Mouse (Mus musculus) frontal cortex, adult (tissue): ENCODE measurements around the gene Cavin3.
"Not testable (repeated sequence)": the region's sequence is repeated elsewhere in the genome, so short reads cannot be mapped to it uniquely, and the experiment has no call there.

Source experiments
- ATAC-seq: cut with Nextera tagmentation; 2 replicates; pipeline ENCODE4 v1.9.2; 2017; ENCODE audit warnings: mild to moderate bottlenecking, moderate library complexity, mixed read lengths; ENCODE audit not compliant: low TSS enrichment

Cavin3 gene

DNA sequence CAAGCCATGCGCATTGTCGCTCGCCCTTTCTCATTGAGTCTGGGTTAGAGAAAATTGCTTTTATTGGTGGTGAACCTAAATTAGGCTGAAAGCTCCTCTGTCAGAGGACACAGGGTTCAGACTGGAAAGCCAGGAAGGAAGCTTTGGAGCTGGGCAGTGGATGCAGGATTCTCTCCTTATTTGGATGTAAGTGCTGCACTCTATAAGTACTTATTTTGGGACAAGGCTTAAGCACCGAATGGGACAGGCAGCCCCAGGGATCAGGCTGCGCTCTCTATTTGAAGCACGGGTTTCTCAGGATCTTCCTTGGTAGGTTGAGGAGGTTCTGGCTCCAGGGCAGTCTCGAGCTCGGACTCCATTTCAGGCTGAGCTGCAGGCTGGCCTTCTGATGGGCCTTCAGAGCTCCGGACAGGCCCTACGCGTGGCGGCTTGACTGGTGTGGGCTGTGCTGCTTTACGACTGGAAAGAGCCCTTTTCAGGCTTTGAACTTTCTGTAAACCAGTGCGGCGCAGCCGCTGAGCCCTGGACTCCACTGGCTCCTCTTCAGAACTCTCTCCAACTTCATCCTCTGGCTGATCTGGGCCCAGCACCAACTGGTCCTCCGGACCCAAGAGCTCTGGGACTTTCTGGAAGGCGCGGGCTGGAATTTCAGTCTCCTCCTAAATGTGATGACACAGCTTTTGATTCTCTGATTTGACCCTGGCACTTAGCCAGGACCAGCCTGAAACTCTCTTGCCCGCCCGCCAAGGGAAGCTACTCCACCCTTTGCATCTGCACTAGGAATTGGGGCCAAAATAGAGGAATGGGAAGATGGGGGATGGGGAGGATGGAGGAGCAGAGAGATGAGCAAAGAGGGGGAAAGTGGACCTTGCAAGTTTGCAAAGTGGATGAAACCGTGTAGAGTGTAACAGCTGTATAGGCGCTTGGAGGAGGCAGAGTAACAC is 1.3 kb downstream of the Cavin3 start:
- no peak for ATAC-seq

DNA sequence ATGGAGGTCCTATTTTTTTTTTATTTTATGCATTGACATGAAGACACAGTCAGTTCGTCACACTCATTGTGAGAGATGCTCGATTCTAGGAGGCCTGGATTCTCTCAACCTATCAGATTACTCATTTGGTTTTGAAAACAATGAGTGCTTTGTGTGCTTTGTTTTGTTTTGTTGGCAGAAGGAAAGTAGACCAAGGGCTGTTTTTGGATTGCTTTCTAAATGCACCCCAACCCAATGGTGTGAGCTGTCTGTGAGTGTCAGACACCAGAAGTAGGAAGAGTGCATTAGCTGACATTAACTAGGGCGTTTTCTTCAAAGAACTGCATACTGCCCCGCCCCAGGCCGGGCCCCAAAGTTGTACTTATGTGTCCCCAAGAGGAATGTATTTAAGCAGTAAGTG is 2.0 kb downstream of the Cavin3 start:
- 0 out of 2 replicates have a peak, but pooled peaks have one; percentile 10 for ATAC-seq

DNA sequence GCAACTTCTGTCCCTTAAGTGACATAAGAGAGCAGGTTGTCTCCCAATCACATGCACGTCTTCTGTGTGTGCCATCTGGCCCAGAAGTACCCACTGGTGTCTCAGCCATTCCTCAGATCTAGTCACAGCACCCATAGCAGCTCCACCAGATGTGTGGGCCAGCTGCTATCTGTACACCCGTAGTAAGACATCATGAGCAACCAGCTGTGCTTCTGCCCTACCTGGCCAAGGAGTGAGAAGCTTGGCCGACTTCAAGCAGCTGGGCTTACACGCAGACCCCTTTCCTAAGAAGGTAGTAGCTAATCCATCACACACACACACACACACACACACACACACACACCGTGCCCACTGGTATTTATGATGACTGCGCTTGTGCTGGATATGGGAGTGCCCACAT is 2.9 kb downstream of the Cavin3 start:
- no peak for ATAC-seq

DNA sequence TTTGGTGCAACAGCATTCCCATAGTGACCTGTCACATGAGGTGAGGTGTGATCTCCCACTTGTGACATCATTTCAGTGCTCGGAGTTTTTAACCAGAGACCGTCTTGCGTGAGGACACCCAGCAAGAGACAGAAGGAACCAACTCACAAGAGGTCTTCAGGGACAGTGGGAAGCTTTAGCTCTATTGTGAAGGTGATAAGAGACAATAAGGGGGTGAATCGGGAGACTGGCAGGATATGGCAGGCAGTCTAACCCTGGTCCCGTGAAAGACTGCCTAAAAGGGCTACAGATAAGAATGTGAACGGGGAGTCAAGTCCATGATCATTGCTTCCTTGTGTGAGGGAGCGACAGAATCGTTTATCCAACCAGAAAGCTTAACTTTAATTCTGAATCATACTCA is 3.8 kb downstream of the Cavin3 start:
- ATAC-seq = no peak

DNA sequence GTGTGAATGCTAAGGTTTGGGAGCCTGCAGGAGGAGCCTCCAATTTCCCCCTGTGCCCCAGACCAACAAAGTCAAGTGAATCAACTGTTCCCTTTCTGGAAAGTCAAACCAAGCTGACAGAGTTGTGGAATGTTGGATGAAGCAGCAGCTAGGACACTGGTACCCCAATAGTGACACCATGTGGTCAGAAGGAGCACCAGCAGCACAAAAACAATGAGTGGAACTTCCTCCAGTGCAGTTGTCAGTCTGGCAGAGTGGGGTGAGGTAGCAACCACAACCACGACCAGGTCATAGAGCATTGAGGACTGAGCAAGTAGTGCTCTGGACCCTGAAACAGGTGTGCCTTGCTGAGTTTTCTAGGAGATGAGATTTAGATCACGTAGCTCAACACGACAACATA is 4.3 kb downstream of the Cavin3 start:
- peak; percentile 53 for ATAC-seq

DNA sequence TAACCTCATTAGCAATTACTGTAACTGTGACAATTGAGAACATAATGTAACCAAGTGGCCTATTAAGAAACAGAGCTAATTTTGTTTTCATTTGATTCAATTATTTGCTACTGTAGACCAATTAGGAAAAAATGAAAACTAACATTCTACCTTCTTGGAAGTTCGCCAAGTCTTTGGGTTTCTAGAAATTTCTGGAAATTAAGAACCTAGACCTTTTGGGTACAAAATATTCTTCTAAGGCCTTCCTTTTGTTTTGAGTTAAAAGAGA is 4.7 kb downstream of the Cavin3 start:
- ATAC-seq = no peak

DNA sequence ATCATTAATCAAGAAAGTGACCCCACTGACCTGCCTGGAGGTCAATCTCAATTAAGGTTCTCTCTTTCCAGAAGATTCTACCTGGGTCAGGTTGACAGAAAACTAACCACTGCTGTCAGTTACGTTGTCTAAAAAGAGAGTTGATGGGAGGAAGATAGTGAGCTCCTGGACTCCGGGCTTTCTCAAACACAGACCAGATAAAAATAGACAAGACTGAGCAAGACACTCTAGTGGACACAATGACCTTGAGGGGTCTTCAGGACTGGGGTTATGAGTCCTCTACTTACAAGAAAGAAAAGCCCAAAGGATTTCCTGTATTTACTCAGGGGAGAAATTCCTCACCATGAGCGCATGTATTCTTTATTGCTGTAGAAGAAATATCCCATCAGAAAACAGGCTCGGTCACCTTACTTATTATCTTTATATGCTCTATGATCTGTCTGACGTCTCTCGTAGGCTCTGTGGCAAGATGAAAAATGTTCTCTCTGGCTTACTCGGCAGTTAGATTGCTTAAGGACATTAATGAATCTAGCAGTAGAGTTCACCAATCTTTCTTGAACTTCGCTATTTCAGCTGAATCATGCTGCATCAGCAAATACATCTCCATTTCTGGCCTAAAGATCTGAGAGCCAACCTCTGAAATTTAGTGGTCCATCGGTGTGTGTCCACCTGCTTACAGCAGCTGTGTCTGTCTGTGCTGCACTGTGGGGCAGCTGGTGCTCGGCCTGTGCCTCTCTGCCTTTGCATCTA is 5.2 kb downstream of the Cavin3 start:
- no peak for ATAC-seq

DNA sequence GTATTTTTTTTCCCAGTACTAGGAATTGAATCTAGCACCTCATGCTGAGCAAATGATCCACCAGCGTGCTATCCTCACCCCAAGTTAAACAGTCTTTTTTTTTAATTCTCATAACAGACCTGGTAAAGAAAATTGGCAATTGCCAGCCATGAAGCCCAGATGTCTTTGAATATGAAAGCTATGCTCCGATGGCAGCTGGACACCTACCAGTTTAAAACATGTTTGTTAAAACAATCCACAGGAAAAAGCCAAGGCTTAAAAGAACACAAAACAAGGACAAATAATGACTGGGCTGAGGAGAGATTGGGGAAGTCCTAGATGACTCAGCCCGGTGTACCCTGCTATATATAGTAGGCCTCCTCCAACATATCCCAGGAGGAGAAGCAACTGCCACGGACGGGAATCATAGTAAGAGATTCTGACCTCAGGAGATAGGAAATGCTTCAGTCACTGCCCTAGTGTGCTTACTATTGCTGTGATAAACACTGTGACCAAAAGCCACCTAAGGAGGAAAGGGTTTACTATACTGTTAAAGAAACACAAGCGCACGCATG is 6.6 kb downstream of the Cavin3 start:
- no peak for ATAC-seq

DNA sequence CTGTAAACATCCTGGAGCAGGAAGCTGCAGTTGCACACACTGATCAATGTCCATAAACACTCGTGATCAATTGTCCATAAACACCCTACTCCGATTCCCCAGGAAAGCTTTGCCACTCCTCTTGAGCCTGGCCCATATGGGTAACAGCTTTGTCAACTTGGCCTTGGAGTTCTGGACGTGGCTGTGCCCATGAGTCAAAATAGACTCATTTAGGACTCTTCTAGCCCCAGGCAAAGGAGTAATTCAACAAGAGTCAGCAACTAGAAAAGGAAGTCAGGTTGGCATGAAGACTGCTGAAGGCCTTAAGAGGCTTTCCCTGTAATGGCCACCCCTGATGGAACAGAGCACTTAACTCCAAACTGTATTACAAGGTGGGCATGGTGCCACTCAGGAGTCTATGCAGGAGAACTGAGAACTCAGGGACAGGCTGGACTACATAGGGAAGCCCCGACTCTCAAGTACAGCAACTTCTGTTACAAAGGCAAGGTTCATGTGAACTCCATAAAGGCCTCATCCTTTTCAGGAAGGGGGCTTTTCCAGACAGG is 7.3 kb downstream of the Cavin3 start:
- no peak for ATAC-seq

DNA sequence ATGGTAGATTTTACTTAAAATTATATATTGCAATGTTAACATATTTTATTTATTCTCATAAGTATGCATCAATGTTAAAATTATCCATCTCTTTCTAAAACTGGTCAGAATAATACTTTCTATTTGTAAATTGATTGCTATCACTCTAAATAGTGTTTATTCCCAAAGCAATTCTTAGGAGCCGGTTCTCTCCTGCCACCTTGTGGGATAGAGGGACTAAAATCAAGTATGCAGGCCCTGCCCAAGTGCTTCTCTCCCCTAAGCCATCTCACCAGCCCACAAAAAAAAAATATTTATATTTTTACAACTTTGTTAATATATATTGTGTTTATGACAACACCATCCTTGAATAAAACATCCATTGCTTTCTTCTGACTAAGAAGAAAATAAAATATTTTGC is 9.5 kb downstream of the Cavin3 start:
- ATAC-seq = no peak

DNA sequence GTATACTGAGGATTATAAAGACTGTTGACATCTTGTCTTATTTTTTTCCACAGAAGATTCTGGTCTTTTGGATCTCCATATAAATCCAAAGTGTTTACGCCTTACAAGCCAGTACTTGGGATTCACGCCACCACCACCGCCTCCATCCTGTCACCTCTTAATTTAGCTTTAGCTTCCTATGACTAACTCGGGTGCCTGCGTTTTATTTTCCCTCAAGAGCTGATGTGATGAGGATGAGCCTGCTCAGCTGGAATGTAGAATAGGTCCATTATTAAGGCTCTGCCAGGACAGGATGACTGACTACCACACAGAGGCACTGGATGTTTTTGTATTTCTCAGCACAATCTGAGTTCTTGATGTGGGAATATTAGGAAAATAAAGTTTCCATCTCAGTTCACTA is 16.6 kb downstream of the Cavin3 start:
- ATAC-seq = peak; percentile 95

DNA sequence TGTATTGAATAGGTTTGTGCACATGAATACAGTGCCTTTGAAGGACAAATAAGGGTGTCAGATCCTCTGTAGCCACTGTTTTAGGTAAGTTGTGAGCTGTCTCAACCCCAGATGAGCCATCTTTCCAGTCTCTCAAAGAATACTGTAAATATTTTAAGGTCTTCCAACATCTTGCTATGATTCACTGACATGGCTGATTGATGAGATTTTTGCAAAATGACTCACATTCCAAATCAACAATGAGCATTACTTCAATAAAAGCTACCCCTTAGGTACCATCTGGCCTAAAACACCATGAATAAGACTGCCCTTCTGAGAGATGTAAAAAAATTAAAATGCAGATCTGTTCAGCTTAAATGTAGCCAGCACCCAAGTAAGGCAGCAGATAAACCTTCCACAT is 23.6 kb downstream of the Cavin3 start:
- ATAC-seq = no peak

DNA sequence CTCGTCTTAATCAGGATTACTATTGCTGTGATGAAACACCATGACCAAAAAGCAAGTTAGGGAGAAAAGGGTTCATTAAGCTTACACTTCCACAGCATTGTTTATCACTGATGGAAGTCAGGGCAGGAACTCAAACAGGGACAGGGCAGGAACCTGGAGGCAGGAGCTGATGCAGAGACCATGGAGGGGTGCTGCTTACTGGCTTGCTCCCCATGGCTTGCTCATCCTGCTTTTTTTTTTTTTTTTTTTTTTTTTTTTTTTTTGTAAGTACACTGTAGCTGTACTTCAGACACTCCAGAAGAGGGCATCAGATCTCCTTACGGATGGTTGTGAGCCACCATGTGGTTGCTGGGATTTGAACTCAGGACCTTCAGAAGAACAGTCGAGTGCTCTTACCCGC is 28.8 kb downstream of the Cavin3 start:
- not testable (repeated sequence) for ATAC-seq

DNA sequence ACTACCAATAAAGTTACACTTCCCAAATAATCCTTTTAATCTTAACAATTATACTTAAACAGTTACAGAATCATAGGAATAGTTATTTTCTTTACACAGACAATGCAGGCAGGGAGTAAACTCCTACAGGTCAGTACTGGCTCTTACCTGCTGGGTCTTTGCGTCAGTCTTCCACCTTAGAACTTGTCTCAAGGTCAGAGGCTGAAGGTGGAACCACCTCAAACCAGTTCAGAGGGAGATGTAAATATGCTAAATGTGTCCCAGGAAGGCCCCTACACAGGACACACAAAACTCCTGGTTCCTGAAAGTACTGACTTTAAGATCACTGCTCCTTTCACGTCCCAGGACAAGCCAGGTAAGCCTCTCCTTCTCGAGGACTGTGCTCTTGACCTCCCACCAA is 37.0 kb downstream of the Cavin3 start:
- ATAC-seq = no peak

DNA sequence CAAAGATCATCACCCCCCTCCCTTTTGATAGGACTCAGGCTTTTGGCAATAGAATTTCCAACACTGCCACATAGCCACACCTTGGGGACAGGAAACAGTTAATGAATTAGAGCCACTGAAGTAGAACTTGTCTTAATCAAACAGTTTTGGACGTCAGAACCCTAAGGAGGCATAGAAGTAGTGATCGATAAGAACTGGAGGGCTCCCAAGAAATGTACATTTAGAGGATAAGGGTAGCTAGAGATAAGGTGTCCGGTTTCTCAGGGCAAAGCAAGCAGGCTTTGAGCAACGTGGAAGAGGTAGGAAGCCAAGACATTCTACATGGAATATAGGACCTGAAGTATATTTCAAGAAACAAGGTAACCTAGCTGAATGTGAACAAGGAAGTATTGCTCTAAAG is 40.7 kb downstream of the Cavin3 start:
- no peak for ATAC-seq

DNA sequence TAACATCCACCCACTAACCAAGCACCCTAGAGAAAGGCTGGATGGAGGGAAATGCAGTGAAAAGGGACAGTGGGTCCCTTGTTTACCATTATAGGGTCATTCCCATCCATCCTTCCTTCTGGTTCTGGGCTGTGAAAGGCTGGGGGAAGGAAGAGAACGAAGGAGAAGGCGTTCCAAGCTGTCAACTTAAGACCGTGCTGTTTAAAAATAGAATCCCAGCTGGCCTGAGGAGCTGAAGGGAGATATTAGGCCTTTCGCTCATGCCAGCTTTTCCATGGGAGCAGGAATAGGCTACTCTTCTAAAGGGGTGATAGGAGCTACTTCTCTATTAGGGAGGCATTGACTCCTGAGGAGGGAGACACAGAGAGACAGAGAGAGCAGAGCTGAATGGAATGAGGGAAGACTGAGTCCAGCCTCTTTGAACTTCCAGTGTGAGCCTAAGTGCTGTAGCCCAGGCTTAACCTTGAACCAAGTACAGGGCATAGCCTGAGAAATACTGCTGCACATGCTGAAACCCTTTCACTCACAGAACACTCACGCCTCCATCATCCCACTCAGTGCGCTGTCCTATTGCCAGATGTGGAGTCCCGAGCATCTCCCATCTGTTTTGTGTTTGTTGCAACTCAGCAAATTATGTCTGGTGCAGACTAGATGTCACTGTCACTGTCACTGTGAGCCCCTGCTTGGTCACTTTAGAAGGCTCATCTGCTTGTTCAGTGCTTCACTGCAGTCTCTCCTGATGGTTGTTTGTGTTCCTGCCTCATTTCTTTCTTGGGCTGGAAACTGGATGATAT is 43.9 kb downstream of the Cavin3 start:
- peak; percentile 64 for ATAC-seq

DNA sequence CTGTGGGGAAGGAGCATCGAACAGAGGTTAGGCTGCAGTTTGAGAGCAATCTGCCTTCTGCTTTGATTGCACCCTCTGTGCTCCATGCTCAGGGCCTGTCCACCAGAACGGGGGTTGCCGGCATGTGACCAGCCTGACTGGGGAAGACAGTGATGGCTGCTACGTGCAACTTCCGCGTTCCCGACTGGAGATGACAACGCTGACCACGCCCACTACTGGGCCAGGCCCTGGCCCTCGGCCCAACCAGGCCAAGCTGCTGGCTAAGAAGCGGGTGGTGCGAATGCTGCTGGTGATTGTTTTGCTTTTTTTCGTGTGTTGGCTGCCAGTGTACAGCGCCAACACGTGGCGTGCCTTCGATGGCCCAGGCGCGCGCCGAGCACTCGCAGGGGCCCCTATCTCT is 47.3 kb downstream of the Cavin3 start:
- ATAC-seq = no peak

DNA sequence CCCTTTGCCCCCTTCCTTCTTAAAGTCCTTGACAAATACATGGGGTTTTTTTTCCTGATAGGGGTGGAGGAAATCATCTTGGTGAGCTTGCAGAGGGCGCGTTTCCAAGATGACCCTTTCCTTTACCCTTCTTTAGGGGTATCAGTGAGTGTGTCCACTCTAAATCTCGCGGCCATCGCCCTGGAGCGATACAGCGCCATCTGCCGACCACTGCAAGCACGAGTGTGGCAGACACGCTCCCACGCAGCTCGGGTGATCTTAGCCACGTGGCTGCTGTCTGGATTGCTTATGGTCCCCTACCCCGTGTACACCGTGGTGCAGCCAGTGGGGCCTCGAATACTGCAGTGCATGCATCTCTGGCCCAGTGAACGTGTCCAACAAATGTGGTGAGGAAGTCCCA is 48.2 kb downstream of the Cavin3 start:
- ATAC-seq = no peak

DNA sequence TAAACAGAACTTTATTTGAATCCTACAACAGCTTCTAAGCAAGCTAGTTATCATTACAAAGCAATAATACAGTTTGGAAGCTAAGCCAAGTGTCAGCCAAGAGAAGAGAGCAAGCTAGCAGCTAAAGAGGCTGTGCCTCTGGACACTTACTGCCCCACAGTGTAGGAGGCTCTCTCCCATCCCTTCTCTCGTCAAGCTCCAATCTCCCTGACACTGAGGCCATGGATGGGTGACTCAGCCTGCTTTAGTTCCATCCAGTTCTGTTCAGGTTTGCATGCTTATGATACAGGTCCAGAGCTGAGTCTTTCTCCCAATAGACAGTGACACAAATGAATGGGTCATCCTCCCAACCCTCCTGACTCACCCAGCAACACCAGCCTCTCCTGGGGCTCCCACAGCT is 50.0 kb downstream of the Cavin3 start:
- ATAC-seq = no peak
